Mouse (Mus musculus): ENCODE results near the gene Neurl2. TPM values are rescaled to one million over a fixed set of nuclear protein-coding genes. Genes with fewer than 3 reads are reported as not detected.

The Neurl2 gene
- polyA plus RNA-seq, 1 experiment from 2014 or later = 5.8 TPM

Other genes with a start within 250 kb of the Neurl2 start
- 0.19 TPM in 1 of 2 replicates, not detected in the other for gene Wfdc6a, start 248.0 kb downstream of the Neurl2 start, polyA plus RNA-seq (2015; fragmentation: Nextera tagmentation; extraction: Ambion mirVana)
- not detected in 2 replicates for gene Eppin, start 239.9 kb downstream of the Neurl2 start, polyA plus RNA-seq (2015; fragmentation: Nextera tagmentation; extraction: Ambion mirVana)
- gene Wfdc6b, start 219.9 kb downstream of the Neurl2 start, polyA plus RNA-seq (2015; fragmentation: Nextera tagmentation; extraction: Ambion mirVana) = not detected in 2 replicates
- not detected in 2 replicates for gene Wfdc8, start 219.8 kb downstream of the Neurl2 start, polyA plus RNA-seq (2015; fragmentation: Nextera tagmentation; extraction: Ambion mirVana)
- not detected in 2 replicates for gene Wfdc16, start 194.7 kb downstream of the Neurl2 start, polyA plus RNA-seq (2015; fragmentation: Nextera tagmentation; extraction: Ambion mirVana)
- gene Wfdc10, start 177.4 kb downstream of the Neurl2 start, polyA plus RNA-seq (2015; fragmentation: Nextera tagmentation; extraction: Ambion mirVana) = not detected in 2 replicates
- not detected in 2 replicates for gene Wfdc9, start 176.9 kb downstream of the Neurl2 start, polyA plus RNA-seq (2015; fragmentation: Nextera tagmentation; extraction: Ambion mirVana)
- gene Wfdc11, start 159.4 kb downstream of the Neurl2 start, polyA plus RNA-seq (2015; fragmentation: Nextera tagmentation; extraction: Ambion mirVana) = not detected in 2 replicates
- gene Wfdc13, start 148.3 kb downstream of the Neurl2 start, polyA plus RNA-seq (2015; fragmentation: Nextera tagmentation; extraction: Ambion mirVana) = 0.18 TPM in 1 of 2 replicates, not detected in the other
- not detected in 2 replicates for gene Spint4, start 135.0 kb downstream of the Neurl2 start, polyA plus RNA-seq (2015; fragmentation: Nextera tagmentation; extraction: Ambion mirVana)
- gene Spint5, start 118.2 kb downstream of the Neurl2 start, polyA plus RNA-seq (2015; fragmentation: Nextera tagmentation; extraction: Ambion mirVana) = not detected in 2 replicates
- 0.41 and 0.50 TPM in 2 replicates for gene Wfdc3, start 87.5 kb downstream of the Neurl2 start, polyA plus RNA-seq (2015; fragmentation: Nextera tagmentation; extraction: Ambion mirVana)
- 61.0 and 63.9 TPM in 2 replicates for gene Dnttip1, start 87.5 kb downstream of the Neurl2 start, polyA plus RNA-seq (2015; fragmentation: Nextera tagmentation; extraction: Ambion mirVana)
- gene Ube2c, start 63.6 kb downstream of the Neurl2 start, polyA plus RNA-seq (2015; fragmentation: Nextera tagmentation; extraction: Ambion mirVana) = 293 and 311 TPM in 2 replicates
- 350 and 1,119 TPM in 2 replicates for gene Tnnc2, start 53.5 kb downstream of the Neurl2 start, polyA plus RNA-seq (2015; fragmentation: Nextera tagmentation; extraction: Ambion mirVana)
- 33.8 and 40.5 TPM in 2 replicates for gene Snx21, start 47.6 kb downstream of the Neurl2 start, polyA plus RNA-seq (2015; fragmentation: Nextera tagmentation; extraction: Ambion mirVana)
- gene Acot8, start 28.6 kb downstream of the Neurl2 start, polyA plus RNA-seq (2015; fragmentation: Nextera tagmentation; extraction: Ambion mirVana) = 16.8 and 20.7 TPM in 2 replicates
- gene Zswim3, start 28.4 kb downstream of the Neurl2 start, polyA plus RNA-seq (2015; fragmentation: Nextera tagmentation; extraction: Ambion mirVana) = 7.5 and 7.9 TPM in 2 replicates
- 19.4 and 20.1 TPM in 2 replicates for gene Zswim1, start 10.8 kb downstream of the Neurl2 start, polyA plus RNA-seq (2015; fragmentation: Nextera tagmentation; extraction: Ambion mirVana)
- gene Spata25, start 4.9 kb downstream of the Neurl2 start, polyA plus RNA-seq (2015; fragmentation: Nextera tagmentation; extraction: Ambion mirVana) = not detected in 2 replicates
- gene Ctsa, start 583 bp downstream of the Neurl2 start, polyA plus RNA-seq (2015; fragmentation: Nextera tagmentation; extraction: Ambion mirVana) = 178 and 187 TPM in 2 replicates
- gene Pltp, start 24.3 kb upstream of the Neurl2 start, polyA plus RNA-seq (2015; fragmentation: Nextera tagmentation; extraction: Ambion mirVana) = 57.1 and 61.8 TPM in 2 replicates
- gene Pcif1, start 45.8 kb upstream of the Neurl2 start, polyA plus RNA-seq (2015; fragmentation: Nextera tagmentation; extraction: Ambion mirVana) = 62.9 and 67.5 TPM in 2 replicates
- gene Zfp335, start 78.3 kb upstream of the Neurl2 start, polyA plus RNA-seq (2015; fragmentation: Nextera tagmentation; extraction: Ambion mirVana) = 13.2 and 13.9 TPM in 2 replicates
- 22.2 and 52.4 TPM in 2 replicates for gene Mmp9, start 107.3 kb upstream of the Neurl2 start, polyA plus RNA-seq (2015; fragmentation: Nextera tagmentation; extraction: Ambion mirVana)
- gene Slc12a5, start 127.3 kb upstream of the Neurl2 start, polyA plus RNA-seq (2015; fragmentation: Nextera tagmentation; extraction: Ambion mirVana) = 0.51 and 0.97 TPM in 2 replicates
- 51.9 and 62.9 TPM in 2 replicates for gene Ncoa5, start 201.4 kb upstream of the Neurl2 start, polyA plus RNA-seq (2015; fragmentation: Nextera tagmentation; extraction: Ambion mirVana)
- 7.0 and 7.5 TPM in 2 replicates for gene Cd40, start 222.2 kb upstream of the Neurl2 start, polyA plus RNA-seq (2015; fragmentation: Nextera tagmentation; extraction: Ambion mirVana)